8 mouse cellular contexts compared by ENCODE assay signal in the genomic region with DNA sequence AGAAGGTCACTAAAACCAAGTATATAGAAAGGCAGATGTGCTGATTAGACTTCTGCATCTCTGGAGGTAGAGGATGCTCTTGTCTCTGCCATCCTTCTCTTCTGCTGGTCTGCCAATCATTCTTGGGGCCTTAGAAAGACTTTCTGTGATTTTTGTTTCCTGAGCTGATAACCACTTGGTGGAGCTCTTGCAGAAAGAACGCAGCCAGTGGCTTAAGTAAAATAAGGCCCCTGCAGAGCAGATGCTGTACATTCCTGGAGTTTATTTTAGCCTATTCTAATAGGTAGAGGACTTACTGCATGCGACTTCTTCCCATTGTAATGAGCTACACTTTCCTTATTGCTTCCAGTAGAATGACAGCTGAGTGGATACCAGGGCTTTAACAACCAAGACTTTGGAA. TPM values are rescaled to one million over a fixed set of nuclear protein-coding genes. Genes with fewer than 3 reads are reported as not detected.
DNase-seq lines count a peak whose midpoint lies in the region; ATAC-seq lines count a peak whose summit lies in the region.

No protein-coding gene starts in this region.

- H3K27me3 ChIP-seq in midbrain, embryonic 14.5 days (ENCODE audit: control insufficient read depth, insufficient read depth, low read length), result no peaks in the 10 kb centered on the region
- H3K27me3 ChIP-seq in midbrain, embryonic 13.5 days, result no peaks in the 10 kb centered on the region
- no peaks in the 10 kb centered on the region for H3K27me3 ChIP-seq in forebrain, embryonic 10.5 days (ENCODE audit: poor library complexity, severe bottlenecking)

- no peak overlapping the region for H3K27ac ChIP-seq in midbrain, embryonic 14.5 days (replicated peaks; ENCODE audit: low read depth, low read length)
- no peak overlapping the region for H3K27ac ChIP-seq in midbrain, embryonic 13.5 days
- no peak overlapping the region for H3K27ac ChIP-seq in forebrain, embryonic 10.5 days

- no peaks in the 10 kb centered on the region for H3K4me1 ChIP-seq in midbrain, embryonic 14.5 days (ENCODE audit: control insufficient read depth, insufficient read depth, low read length)
- no peaks in the 10 kb centered on the region for H3K4me1 ChIP-seq in midbrain, embryonic 13.5 days (replicated peaks)
- no peaks in the 10 kb centered on the region for H3K4me1 ChIP-seq in forebrain, embryonic 10.5 days

- ATAC-seq in midbrain, embryonic 14.5 days (ENCODE audit: low FRiP score, low TSS enrichment), result no peak
- ATAC-seq in midbrain, embryonic 13.5 days, result no peak

- H3K9ac ChIP-seq in midbrain, embryonic 14.5 days (replicated peaks; ENCODE audit: low read length), result no peak overlapping the region
- H3K9ac ChIP-seq in midbrain, embryonic 13.5 days (replicated peaks), result no peak overlapping the region

- intact Hi-C loops in gastrocnemius, postnatal 14 days (cut with DNase I; ENCODE audit: low total_unique reads), result loop anchor here (5.0 kb wide), 1 partner anchor 99 kb away; no protein-coding TSS in a partner anchor

- 5% methylated on average over 2 of the region's 2 CpGs for WGBS in midbrain, embryonic 14.5 days
- WGBS in midbrain, embryonic 13.5 days, result 5% methylated on average over 2 of the region's 2 CpGs
- 5% methylated on average over 2 of the region's 2 CpGs for WGBS in forebrain, embryonic 10.5 days

- no peak overlapping the region for H3K4me3 ChIP-seq in midbrain, embryonic 14.5 days (replicated peaks; ENCODE audit: low read depth, low read length)
- no peak overlapping the region for H3K4me3 ChIP-seq in midbrain, embryonic 13.5 days (replicated peaks)
- no peak overlapping the region for H3K4me3 ChIP-seq in forebrain, embryonic 10.5 days

- H3K36me3 ChIP-seq in midbrain, embryonic 14.5 days (ENCODE audit: control insufficient read depth, insufficient read depth, low read length), result no peaks in the 10 kb centered on the region
- no peaks in the 10 kb centered on the region for H3K36me3 ChIP-seq in midbrain, embryonic 13.5 days
- H3K36me3 ChIP-seq in forebrain, embryonic 10.5 days (replicated peaks), result no peaks in the 10 kb centered on the region

- no peaks in the 10 kb centered on the region for H3K9me3 ChIP-seq in midbrain, embryonic 14.5 days (ENCODE audit: control insufficient read depth, low read length)
- H3K9me3 ChIP-seq in midbrain, embryonic 13.5 days, result no peaks in the 10 kb centered on the region
- H3K9me3 ChIP-seq in forebrain, embryonic 10.5 days, result no peaks in the 10 kb centered on the region

- no peak overlapping the region for H3K4me2 ChIP-seq in midbrain, embryonic 14.5 days (ENCODE audit: low read length)
- H3K4me2 ChIP-seq in midbrain, embryonic 13.5 days (replicated peaks), result no peak overlapping the region

- peak; percentile 24 for DNase-seq in gastrocnemius, adult 18-20 months (ENCODE audit: low spot score)
- no peak for DNase-seq in gastrocnemius, postnatal 14 days
- peak; percentile 72 for DNase-seq in midbrain, embryonic 14.5 days
- peak; percentile 5 for DNase-seq in T-cell, adult 2 months (ENCODE audit: low spot score)
- peak; percentile 6 to 26 for DNase-seq in kidney, adult 8-10 months
- DNase-seq in thymus, postnatal 0 days (ENCODE audit: low spot score), result peak; percentile 66
- DNase-seq in forebrain, embryonic 10.5 days (ENCODE audit: extremely low spot score, low spot score), result no peak

RNA-seq across cellular contexts. Expression of gene Prdm9, which starts 58.8 kb away (rescaled TPM):
- 1 to 10 TPM; 2.2 to 3.0 TPM for total RNA-seq in gastrocnemius, adult 18-20 months (2021)
- total RNA-seq in gastrocnemius, postnatal 14 days (2021), result 1 to 10 TPM; 2.5 to 3.2 TPM
- polyA plus RNA-seq in midbrain, embryonic 14.5 days (2014; fragmentation: Nextera tagmentation; extraction: Ambion mirVana), result 0.93 and 0.96 TPM in 2 replicates
- 3.0 and 3.6 TPM in 2 replicates for polyA plus RNA-seq in midbrain, embryonic 13.5 days (2015; fragmentation: Nextera tagmentation; extraction: Ambion mirVana)
- 1.5 and 2.4 TPM in 2 replicates for polyA plus RNA-seq in thymus, postnatal 0 days (2015; fragmentation: Nextera tagmentation; extraction: Ambion mirVana)
- polyA plus RNA-seq in forebrain, embryonic 10.5 days (2016; fragmentation: Nextera tagmentation; extraction: Ambion mirVana), result 2.8 and 3.2 TPM in 2 replicates

Comparison
In these comparisons a context has a peak if more than half of its experiments do, and no peak if none do; other contexts are left out.
1. DNase-seq: peak in gastrocnemius, adult 18-20 months (single experiment), midbrain, embryonic 14.5 days (single experiment), T-cell, adult 2 months (single experiment), kidney, adult 8-10 months (2 of 2) and thymus, postnatal 0 days (single experiment); none in gastrocnemius, postnatal 14 days (single experiment) and forebrain, embryonic 10.5 days (single experiment).